Comparison of ENCODE assay signal across 12 mouse cellular contexts in the genomic region with DNA sequence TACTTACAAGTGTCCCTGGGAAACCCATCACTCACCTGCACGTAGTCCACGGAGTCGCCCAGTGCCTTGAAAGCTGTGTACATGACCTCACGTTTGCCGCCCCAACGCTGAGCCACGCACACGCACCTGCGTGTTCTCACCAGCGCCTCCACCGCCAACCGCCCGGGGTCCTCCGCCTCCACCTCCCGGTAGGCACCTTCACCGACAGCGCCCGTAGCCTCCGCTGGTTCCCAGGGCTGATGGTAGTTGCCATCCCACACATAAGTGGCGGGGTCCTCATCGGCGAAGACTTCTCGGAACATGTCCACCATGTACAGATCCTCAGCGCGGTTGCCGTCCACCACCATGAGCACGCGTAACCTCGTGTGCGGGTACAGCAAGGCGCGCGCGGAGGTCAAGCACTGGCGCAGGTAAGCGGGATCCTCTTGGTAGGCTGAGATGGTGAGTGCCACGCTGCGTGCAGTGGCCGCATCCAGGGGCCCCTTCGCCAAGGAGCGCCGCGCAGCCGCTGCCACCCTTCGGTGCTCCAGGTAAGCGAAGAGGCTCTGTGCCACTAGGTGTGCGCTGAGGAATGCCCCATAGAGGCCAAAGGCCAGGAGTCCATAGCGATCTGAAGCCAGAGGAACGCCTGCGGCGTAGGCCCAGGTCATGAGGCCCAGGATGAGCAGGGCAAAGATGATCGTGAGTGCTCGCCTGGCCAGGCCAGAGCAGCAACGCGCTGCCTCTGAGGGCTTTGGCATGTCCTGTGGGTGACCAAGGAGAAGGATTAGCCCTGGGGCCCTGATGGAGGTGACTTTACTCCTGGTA. TPM values are rescaled to one million over a fixed set of nuclear protein-coding genes. Genes with fewer than 3 reads are reported as not detected.
DNase-seq lines count a peak whose midpoint lies in the region; ATAC-seq lines count a peak whose summit lies in the region.
"Had no signal": no experiment of that assay in that cellular context is flagged by ENCODE, and none has a peak within 500 bp of the region (broad histone marks: within the 10 kb centered on the region; RNA-seq: fewer than 3 reads in every experiment).

No protein-coding gene starts in this region.

- no peak overlapping the region for H3K27ac ChIP-seq in kidney, embryonic 14.5 days (ENCODE audit: low read depth, low read length)
- H3K27ac ChIP-seq in midbrain, embryonic 12.5 days (replicated peaks): no peak overlapping the region
- H3K27ac ChIP-seq: liver, embryonic 15.5 days had no signal

- intact Hi-C loops in gastrocnemius, postnatal 14 days (cut with DNase I; ENCODE audit: low total_unique reads): loop anchor here (5.0 kb wide), 1 partner anchor 47 kb away; no protein-coding TSS in a partner anchor

- H3K4me3 ChIP-seq in kidney, embryonic 14.5 days (ENCODE audit: low read length): peak overlapping the region; percentile 16
- H3K4me3 ChIP-seq in midbrain, embryonic 12.5 days: no peak overlapping the region
- H3K4me3 ChIP-seq: liver, embryonic 15.5 days had no signal

- H3K9ac ChIP-seq in kidney, embryonic 14.5 days (ENCODE audit: low read depth, low read length): no peak overlapping the region
- no peak overlapping the region for H3K9ac ChIP-seq in midbrain, embryonic 12.5 days (replicated peaks)
- H3K9ac ChIP-seq: liver, embryonic 15.5 days had no signal

- H3K4me1 ChIP-seq in kidney, embryonic 14.5 days (ENCODE audit: control insufficient read depth, insufficient read depth, low read length): no peaks in the 10 kb centered on the region
- H3K4me1 ChIP-seq in midbrain, embryonic 12.5 days: no peaks in the 10 kb centered on the region; the same call in 1 of the 2 replicates

- no peaks in the 10 kb centered on the region for H3K36me3 ChIP-seq in kidney, embryonic 14.5 days (ENCODE audit: control insufficient read depth, insufficient read depth, low read length)
- H3K36me3 ChIP-seq in midbrain, embryonic 12.5 days: no peaks in the 10 kb centered on the region
- H3K36me3 ChIP-seq: liver, embryonic 15.5 days had no signal

- WGBS in kidney, embryonic 14.5 days: 19% methylated on average over 55 of the region's 55 CpGs
- 19% methylated on average over 55 of the region's 55 CpGs for WGBS in midbrain, embryonic 12.5 days

- H3K4me2 ChIP-seq in kidney, embryonic 14.5 days (replicated peaks; ENCODE audit: low read depth, low read length): peak overlapping the region; percentile 36
- H3K4me2 ChIP-seq in midbrain, embryonic 12.5 days (replicated peaks): peak overlapping the region; percentile 30
- H3K4me2 ChIP-seq: liver, embryonic 15.5 days had no signal

- DNase-seq in kidney, adult 18-20 months: no peak
- DNase-seq in ZHBTc4 (ENCODE audit: low read depth, low spot score): peak; percentile 62
- no peak for DNase-seq in thymus, postnatal 36 days
- no peak for DNase-seq in thymus, postnatal 10 days (ENCODE audit: low spot score in 2 of 2)
- no peak for DNase-seq in gastrocnemius, postnatal 14 days
- DNase-seq: cerebellum, adult 8-10 months; heart, postnatal 10 days had no signal

- ATAC-seq in kidney, embryonic 14.5 days (ENCODE audit: low FRiP score, low TSS enrichment): peak; percentile 48; the same call in 1 of the 2 replicates
- peak; percentile 15; the same call in 1 of the 2 replicates for ATAC-seq in granulocyte monocyte progenitor cell, adult 5-6 weeks (replicated peaks; ENCODE audit: poor library complexity, severe bottlenecking)
- peak; percentile 44 for ATAC-seq in midbrain, embryonic 12.5 days (ENCODE audit: low FRiP score, low read depth)

- peaks cover 7% of the 10 kb centered on the region for H3K27me3 ChIP-seq in kidney, embryonic 14.5 days (ENCODE audit: control insufficient read depth, insufficient read depth, low read length)
- peaks cover 16% of the 10 kb centered on the region for H3K27me3 ChIP-seq in midbrain, embryonic 12.5 days

- H3K9me3 ChIP-seq in kidney, embryonic 14.5 days (ENCODE audit: control insufficient read depth, low read length): no peaks in the 10 kb centered on the region
- no peaks in the 10 kb centered on the region for H3K9me3 ChIP-seq in midbrain, embryonic 12.5 days
- H3K9me3 ChIP-seq: liver, embryonic 15.5 days had no signal

RNA-seq across cellular contexts. Expression of gene Has1, which starts 4.9 kb away (rescaled TPM):
- polyA plus RNA-seq in kidney, embryonic 14.5 days (2014; fragmentation: Nextera tagmentation; extraction: Ambion mirVana): 1.1 and 1.6 TPM in 2 replicates
- total RNA-seq in granulocyte monocyte progenitor cell, adult 5-6 weeks (2014; fragmentation: Nextera tagmentation): not detected in 2 replicates
- not detected in 2 replicates for total RNA-seq in granulocyte monocyte progenitor cell, adult 5-6 weeks (2017)
- 1.1 and 1.2 TPM in 2 replicates for polyA plus RNA-seq in midbrain, embryonic 12.5 days (2016; fragmentation: Nextera tagmentation; extraction: Ambion mirVana)
- total RNA-seq in gastrocnemius, postnatal 14 days (2021): under 1 TPM in 1 of 2 experiments, not detected in 1; 0.09 TPM
- total RNA-seq: MEL had no signal

RNA-seq across cellular contexts. Expression of gene Spaca6, which starts 23.2 kb away (rescaled TPM):
- polyA plus RNA-seq in kidney, embryonic 14.5 days (2014; fragmentation: Nextera tagmentation; extraction: Ambion mirVana): 22.9 and 32.8 TPM in 2 replicates
- 1.6 and 3.2 TPM in 2 replicates for total RNA-seq in granulocyte monocyte progenitor cell, adult 5-6 weeks (2014; fragmentation: Nextera tagmentation)
- total RNA-seq in granulocyte monocyte progenitor cell, adult 5-6 weeks (2017): not detected in 2 replicates
- 48.0 and 48.4 TPM in 2 replicates for polyA plus RNA-seq in midbrain, embryonic 12.5 days (2016; fragmentation: Nextera tagmentation; extraction: Ambion mirVana)
- total RNA-seq in gastrocnemius, postnatal 14 days (2021): 1 to 10 TPM; 6.8 to 9.1 TPM

RNA-seq across cellular contexts. Expression of gene Fpr1, which starts 33.6 kb away (rescaled TPM):
- polyA plus RNA-seq in kidney, embryonic 14.5 days (2014; fragmentation: Nextera tagmentation; extraction: Ambion mirVana): 0.16 TPM in 1 of 2 replicates, not detected in the other
- not detected in 2 replicates for total RNA-seq in granulocyte monocyte progenitor cell, adult 5-6 weeks (2014; fragmentation: Nextera tagmentation)
- 1.1 and 2.9 TPM in 2 replicates for total RNA-seq in granulocyte monocyte progenitor cell, adult 5-6 weeks (2017)
- polyA plus RNA-seq in midbrain, embryonic 12.5 days (2016; fragmentation: Nextera tagmentation; extraction: Ambion mirVana): not detected in 2 replicates
- total RNA-seq in gastrocnemius, postnatal 14 days (2021): not detected
- total RNA-seq: MEL had no signal

RNA-seq across cellular contexts. Expression of gene Fpr2, which starts 37.5 kb away (rescaled TPM):
- polyA plus RNA-seq in kidney, embryonic 14.5 days (2014; fragmentation: Nextera tagmentation; extraction: Ambion mirVana): 0.23 and 0.34 TPM in 2 replicates
- total RNA-seq in granulocyte monocyte progenitor cell, adult 5-6 weeks (2014; fragmentation: Nextera tagmentation): not detected in 2 replicates
- 3.5 and 5.0 TPM in 2 replicates for total RNA-seq in granulocyte monocyte progenitor cell, adult 5-6 weeks (2017)
- not detected in 2 replicates for polyA plus RNA-seq in midbrain, embryonic 12.5 days (2016; fragmentation: Nextera tagmentation; extraction: Ambion mirVana)
- total RNA-seq in gastrocnemius, postnatal 14 days (2021): not detected
- total RNA-seq: MEL had no signal

RNA-seq across cellular contexts. Expression of gene Fpr3, which starts 37.5 kb away (rescaled TPM):
- not detected in 2 replicates for polyA plus RNA-seq in kidney, embryonic 14.5 days (2014; fragmentation: Nextera tagmentation; extraction: Ambion mirVana)
- total RNA-seq in granulocyte monocyte progenitor cell, adult 5-6 weeks (2014; fragmentation: Nextera tagmentation): not detected in 2 replicates
- total RNA-seq in granulocyte monocyte progenitor cell, adult 5-6 weeks (2017): not detected in 2 replicates
- not detected in 2 replicates for polyA plus RNA-seq in midbrain, embryonic 12.5 days (2016; fragmentation: Nextera tagmentation; extraction: Ambion mirVana)
- total RNA-seq in gastrocnemius, postnatal 14 days (2021): not detected
- total RNA-seq: heart, postnatal 10 days; MEL had no signal
- polyA plus RNA-seq: liver, embryonic 15.5 days had no signal
